Mouse (Mus musculus) heart, embryonic 11.5 days (tissue): ENCODE results near the gene Stx5a. TPM values are rescaled to one million over a fixed set of nuclear protein-coding genes. Genes with fewer than 3 reads are reported as not detected.

ENCODE experiments used
- ATAC-seq: fragments of 200-750 bp; cut with Nextera tagmentation; replicated peaks from 2 replicates; pipeline ENCODE4 v1.8.0; 2017; ENCODE audit warnings: moderate library complexity; ENCODE audit not compliant: insufficient number of reproducible peaks, low FRiP score, low TSS enrichment
- H3K27ac ChIP-seq: fragments of 300-500 bp; sonication (generic); 2 replicates; pipeline ENCODE4 v1.5.1; 2014; ENCODE audit warnings: mild to moderate bottlenecking, low read depth, low read length
- H3K27me3 ChIP-seq: fragments of 300-500 bp; sonication (generic); 2 replicates; pipeline ENCODE4 v1.6.1; 2014; ENCODE audit warnings: mild to moderate bottlenecking, low read length, mixed read lengths; ENCODE audit not compliant: control insufficient read depth, insufficient read depth
- H3K36me3 ChIP-seq: fragments of 300-500 bp; sonication (generic); 2 replicates; pipeline ENCODE4 v1.6.1; 2014; ENCODE audit warnings: mild to moderate bottlenecking, low read length, moderate library complexity, mixed read lengths; ENCODE audit not compliant: control insufficient read depth, insufficient read depth
- H3K4me1 ChIP-seq: fragments of 300-500 bp; sonication (generic); 2 replicates; pipeline ENCODE4 v1.6.1; 2014; ENCODE audit warnings: low read length; ENCODE audit not compliant: control insufficient read depth, insufficient read depth
- H3K4me2 ChIP-seq: fragments of 300-500 bp; sonication (generic); 2 replicates; pipeline ENCODE4 v1.6.1; 2014; ENCODE audit warnings: mild to moderate bottlenecking, moderate library complexity
- H3K4me3 ChIP-seq: fragments of 300-500 bp; sonication (generic); 2 replicates; pipeline ENCODE4 v1.5.1; 2014; ENCODE audit warnings: low read depth, low read length
- H3K9ac ChIP-seq: fragments of 300-500 bp; sonication (generic); 2 replicates; pipeline ENCODE4 v1.6.1; 2014; ENCODE audit warnings: mild to moderate bottlenecking, low read depth, low read length, moderate library complexity
- H3K9me3 ChIP-seq: fragments of 300-500 bp; sonication (generic); replicated peaks from 2 replicates; pipeline ENCODE4 v1.6.1; 2016; ENCODE audit warnings: low read length; ENCODE audit not compliant: control insufficient read depth
- WGBS: fragments of 180-500 bp; shearing (Covaris S2); extraction: QIAGEN DNeasy Blood & Tissue Kit; methylation state at CpG from one replicate; pipeline ENCODE4 v1.1.7; 2014; ENCODE audit not compliant: insufficient replicate concordance; 5-methylcytosine and 5-hydroxymethylcytosine counted together
- polyA plus RNA-seq: library from polyadenylated mRNA; unstranded; fragments of >200 nt; fragmentation: Nextera tagmentation; extraction: Ambion mirVana; gene quantifications from 2 replicates; pipeline ENCODE4 v1.2.1, GENCODE M21; 2014

Stx5a gene
- polyA plus RNA-seq, 1 experiment from 2014 or later: 85.1 TPM

- H3K4me1 ChIP-seq: peaks cover 12% of the 10 kb centered on the region
- no peak overlapping the region for H3K4me2 ChIP-seq
- no peaks in the 10 kb centered on the region for H3K9me3 ChIP-seq
- no peak overlapping the region for H3K27ac ChIP-seq
- H3K4me3 ChIP-seq: no peak overlapping the region
- ATAC-seq: no peak
- 91% methylated on average over 1 of the region's 1 CpGs for WGBS
- no peak overlapping the region for H3K9ac ChIP-seq
- no peaks in the 10 kb centered on the region for H3K27me3 ChIP-seq
- peaks cover 45% of the 10 kb centered on the region for H3K36me3 ChIP-seq
These were observed 4.2 kb downstream of the Stx5a start for GRCm38 (mm10) chr19:8745382-8745781.

GRCm38 (mm10) chr19:8747368-8747767, 6.2 kb downstream of the Stx5a start:
- WGBS: 71% methylated on average over 2 of the region's 2 CpGs
- Histone ChIP-seq H3K27ac (no peak overlapping the region), H3K36me3 (peaks cover 55% of the 10 kb centered on the region), H3K9ac (no peak overlapping the region), H3K4me1 (peaks cover 6% of the 10 kb centered on the region), H3K27me3 (no peaks in the 10 kb centered on the region), H3K4me2 (no peak overlapping the region), H3K4me3 (no peak overlapping the region), H3K9me3 (no peaks in the 10 kb centered on the region)
- ATAC-seq: no peak

- Histone ChIP-seq H3K27ac (no peak overlapping the region), H3K36me3 (peaks cover 17% of the 10 kb centered on the region), H3K4me2 (peak overlapping the region; percentile 86; the same call in 1 of the 2 replicates), H3K27me3 (no peaks in the 10 kb centered on the region), H3K4me3 (peak overlapping the region; percentile 91; the same call in 1 of the 2 replicates), H3K9me3 (no peaks in the 10 kb centered on the region), H3K9ac (no peak overlapping the region), H3K4me1 (peaks cover 15% of the 10 kb centered on the region; the same call in 1 of the 2 replicates)
- 40% methylated on average over 3 of the region's 3 CpGs for WGBS
- ATAC-seq: no peak
These were observed 14.4 kb downstream of the Stx5a start for GRCm38 (mm10) chr19:8755652-8756051.

GRCm38 (mm10) chr19:8756635-8757387, 15.6 kb downstream of the Stx5a start, which contains the start of gene Nxf1:
Gene Nxf1, plus strand, starts transcription at chr19:8757073.
- H3K4me3 ChIP-seq: peak within 1 kb of the TSS; percentile 91
- no peaks in the 10 kb centered on the region for H3K9me3 ChIP-seq
- peak within 1 kb of the TSS; percentile 98 for H3K9ac ChIP-seq
- WGBS: under 1% methylated on average over 69 of the region's 75 CpGs
- H3K4me2 ChIP-seq: peak within 1 kb of the TSS; percentile 86
- peaks cover 15% of the 10 kb centered on the region; the same call in 1 of the 2 replicates for H3K4me1 ChIP-seq
- H3K27me3 ChIP-seq: no peaks in the 10 kb centered on the region
- peak; percentile 91 for ATAC-seq
- peak within 1 kb of the TSS; percentile 88 for H3K27ac ChIP-seq
- H3K36me3 ChIP-seq: peaks cover 11% of the 10 kb centered on the region

- Histone ChIP-seq H3K27me3 (no peaks in the 10 kb centered on the region), H3K9me3 (no peaks in the 10 kb centered on the region), H3K4me1 (peaks cover 15% of the 10 kb centered on the region; the same call in 1 of the 2 replicates), H3K9ac (peak overlapping the region; percentile 98), H3K4me3 (peak overlapping the region; percentile 91), H3K36me3 (peaks cover 13% of the 10 kb centered on the region), H3K4me2 (peak overlapping the region; percentile 86), H3K27ac (peak overlapping the region; percentile 88)
- no peak for ATAC-seq
- 6% methylated on average over 14 of the region's 14 CpGs for WGBS
These were observed 16.3 kb downstream of the Stx5a start for GRCm38 (mm10) chr19:8757471-8757998.

GRCm38 (mm10) chr19:8758899-8759298, 17.7 kb downstream of the Stx5a start:
- H3K9me3 ChIP-seq: no peaks in the 10 kb centered on the region
- peaks cover 15% of the 10 kb centered on the region; the same call in 1 of the 2 replicates for H3K4me1 ChIP-seq
- no peaks in the 10 kb centered on the region for H3K27me3 ChIP-seq
- H3K9ac ChIP-seq: no peak overlapping the region
- WGBS: 64% methylated on average over 2 of the region's 2 CpGs
- H3K4me3 ChIP-seq: no peak overlapping the region
- ATAC-seq: no peak
- H3K36me3 ChIP-seq: peaks cover 17% of the 10 kb centered on the region
- peak overlapping the region; percentile 86; the same call in 1 of the 2 replicates for H3K4me2 ChIP-seq
- no peak overlapping the region for H3K27ac ChIP-seq

GRCm38 (mm10) chr19:8760757-8761156, 19.5 kb downstream of the Stx5a start:
- H3K4me1 ChIP-seq: peaks cover 12% of the 10 kb centered on the region; the same call in 1 of the 2 replicates
- H3K4me3 ChIP-seq: no peak overlapping the region
- no peaks in the 10 kb centered on the region for H3K9me3 ChIP-seq
- no peaks in the 10 kb centered on the region for H3K27me3 ChIP-seq
- H3K9ac ChIP-seq: no peak overlapping the region
- ATAC-seq: no peak
- no peak overlapping the region for H3K4me2 ChIP-seq
- H3K27ac ChIP-seq: no peak overlapping the region
- H3K36me3 ChIP-seq: peaks cover 28% of the 10 kb centered on the region
- 87% methylated on average over 2 of the region's 2 CpGs for WGBS

GRCm38 (mm10) chr19:8763276-8763675, 22.1 kb downstream of the Stx5a start:
- 87% methylated on average over 4 of the region's 4 CpGs for WGBS

More at GRCm38 (mm10) chr19:8763276-8763675, 22.1 kb downstream of the Stx5a start:
- Histone ChIP-seq H3K27ac (no peak overlapping the region), H3K9me3 (no peaks in the 10 kb centered on the region), H3K4me2 (no peak overlapping the region), H3K9ac (no peak overlapping the region), H3K27me3 (no peaks in the 10 kb centered on the region), H3K4me3 (no peak overlapping the region), H3K36me3 (peaks cover 51% of the 10 kb centered on the region), H3K4me1 (peaks cover 5% of the 10 kb centered on the region; the same call in 1 of the 2 replicates)
- no peak for ATAC-seq
